Mouse (Mus musculus) heart, postnatal 0 days (tissue): ENCODE measurements around the gene Pgd. TPM values are rescaled to one million over a fixed set of nuclear protein-coding genes. Genes with fewer than 3 reads are reported as not detected.
"Not testable (repeated sequence)": the region's sequence is repeated elsewhere in the genome, so short reads cannot be mapped to it uniquely, and the experiment has no call there.

Experiments used
- ATAC-seq: fragments of 200-750 bp; cut with Nextera tagmentation; 2 replicates; pipeline ENCODE4 v1.8.0; 2017; ENCODE audit warnings: low read depth, moderate number of reproducible peaks, moderate library complexity; ENCODE audit not compliant: insufficient read depth
- DNase-seq: peaks from one replicate; pipeline ENCODE4 v3.0.0-alpha.2; 2016; ENCODE audit warnings: low spot score
- H3K27ac ChIP-seq: fragments of 300-500 bp; sonication (generic); 2 replicates; pipeline ENCODE4 v1.5.1; 2014; ENCODE audit warnings: low read depth, mild to moderate bottlenecking
- H3K27me3 ChIP-seq: fragments of 300-500 bp; sonication (generic); 2 replicates; pipeline ENCODE4 v1.6.1; 2014; ENCODE audit warnings: low read length, mixed read lengths; ENCODE audit not compliant: control insufficient read depth, insufficient read depth
- H3K36me3 ChIP-seq: fragments of 300-500 bp; sonication (generic); replicated peaks from 2 replicates; pipeline ENCODE4 v1.6.1; 2014; ENCODE audit warnings: low read length, mixed read lengths; ENCODE audit not compliant: control insufficient read depth, insufficient read depth
- H3K4me1 ChIP-seq: fragments of 300-500 bp; sonication (generic); 2 replicates; pipeline ENCODE4 v1.6.1; 2014; ENCODE audit warnings: antibody characterized with exemption; ENCODE audit not compliant: control insufficient read depth, insufficient read depth
- H3K4me2 ChIP-seq: fragments of 300-500 bp; sonication (generic); 2 replicates; pipeline ENCODE4 v1.6.1; 2014; ENCODE audit warnings: low read depth, mild to moderate bottlenecking, low read length, moderate library complexity
- H3K4me3 ChIP-seq: fragments of 300-500 bp; sonication (generic); 2 replicates; pipeline ENCODE4 v1.5.1; 2014; ENCODE audit warnings: low read depth, low read length
- H3K9ac ChIP-seq: fragments of 300-500 bp; sonication (generic); replicated peaks from 2 replicates; pipeline ENCODE4 v1.6.1; 2014; ENCODE audit warnings: low read depth, low read length, mixed read lengths
- H3K9me3 ChIP-seq: fragments of 300-500 bp; sonication (generic); replicated peaks from 2 replicates; pipeline ENCODE4 v1.6.1; 2016; ENCODE audit warnings: low read length; ENCODE audit not compliant: control insufficient read depth
- CTCF ChIP-seq: IDR thresholded peaks from 2 replicates; pipeline ENCODE4 v1.5.1; 2016; ENCODE audit warnings: antibody characterized with exemption, control low read depth, low read depth
- EP300 ChIP-seq: IDR thresholded peaks from 2 replicates; pipeline ENCODE4 v1.6.1; 2016; ENCODE audit warnings: antibody characterized with exemption, low read depth
- WGBS: fragments of 180-500 bp; shearing (Covaris S2); extraction: QIAGEN DNeasy Blood & Tissue Kit; methylation state at CpG from one replicate; pipeline ENCODE4 v1.1.7; 2014; 5-methylcytosine and 5-hydroxymethylcytosine counted together
- polyA plus RNA-seq: library from polyadenylated mRNA; unstranded; fragments of >200 nt; fragmentation: Nextera tagmentation; extraction: Ambion mirVana; gene quantifications from 2 replicates; pipeline ENCODE4 v1.2.1, GENCODE M21; 2015
- total RNA-seq: library from RNA; depleted of rRNA; stranded (reverse); fragments of >200 nt; gene quantifications from 2 replicates; pipeline ENCODE4 v1.2.3, GENCODE M21; 2014; ENCODE audit warnings: low replicate concordance

Gene Pgd
- total and polyA plus RNA-seq, 2 experiments from 2014 or later: 27.1 to 49.8 TPM

- 59% methylated on average over 11 of the region's 11 CpGs for WGBS
These were observed 41.0 kb downstream of the Pgd start for GRCm38 (mm10) chr4:149125341-149126114.

GRCm38 (mm10) chr4:149123432-149123831, 43.1 kb downstream of the Pgd start:
- ATAC-seq (no peak), DNase-seq (no peak)
- Histone ChIP-seq H3K4me3 (no peak overlapping the region), H3K27ac (no peak overlapping the region), H3K4me1 (no peaks in the 10 kb centered on the region), H3K9me3 (no peaks in the 10 kb centered on the region), H3K4me2 (no peak overlapping the region), H3K36me3 (peaks cover 7% of the 10 kb centered on the region; the same call in 1 of the 2 replicates), H3K9ac (no peak overlapping the region), H3K27me3 (no peaks in the 10 kb centered on the region)
- WGBS: 70% methylated on average over 5 of the region's 5 CpGs
- TF ChIP-seq EP300 (no peak), CTCF (no peak)

More at GRCm38 (mm10) chr4:149125341-149126114, 41.0 kb downstream of the Pgd start:
- no peak overlapping the region for H3K9ac ChIP-seq
- H3K36me3 ChIP-seq: peaks cover 7% of the 10 kb centered on the region; the same call in 1 of the 2 replicates
- no peaks in the 10 kb centered on the region for H3K4me1 ChIP-seq
- TF ChIP-seq CTCF: no peak
- TF ChIP-seq EP300: no peak
- DNase-seq (no peak), ATAC-seq (no peak)
- no peaks in the 10 kb centered on the region for H3K27me3 ChIP-seq
- no peaks in the 10 kb centered on the region for H3K9me3 ChIP-seq
- H3K27ac ChIP-seq: no peak overlapping the region
- no peak overlapping the region for H3K4me3 ChIP-seq
- H3K4me2 ChIP-seq: no peak overlapping the region

GRCm38 (mm10) chr4:149119978-149120562, 46.5 kb downstream of the Pgd start:
- 77% methylated on average over 12 of the region's 12 CpGs for WGBS
- H3K9ac ChIP-seq, H3K4me3 ChIP-seq: not testable (repeated sequence)

GRCm38 (mm10) chr4:149103875-149104561, 62.6 kb downstream of the Pgd start, which contains the start of gene Dffa:
TSS of gene Dffa (plus strand) at chr4:149104146.
- TF ChIP-seq EP300 (no peak), CTCF (no peak)
- ATAC-seq (peak; percentile 85), DNase-seq (peak; percentile 86)
- Histone ChIP-seq H3K27me3 (no peaks in the 10 kb centered on the region), H3K9me3 (no peaks in the 10 kb centered on the region), H3K36me3 (peaks cover 20% of the 10 kb centered on the region; the same call in 1 of the 2 replicates), H3K9ac (peak within 1 kb of the TSS; percentile 76), H3K27ac (no peak within 1 kb of the TSS), H3K4me2 (peak within 1 kb of the TSS; percentile 89), H3K4me1 (peaks cover 12% of the 10 kb centered on the region), H3K4me3 (peak within 1 kb of the TSS; percentile 60)
- under 1% methylated on average over 35 of the region's 35 CpGs for WGBS

More at GRCm38 (mm10) chr4:149119978-149120562, 46.5 kb downstream of the Pgd start:
- not testable (repeated sequence) for DNase-seq, H3K9me3 ChIP-seq, ATAC-seq, H3K27ac ChIP-seq, H3K4me1 ChIP-seq, H3K4me2 ChIP-seq, H3K27me3 ChIP-seq
- H3K36me3 ChIP-seq: peaks cover 11% of the 10 kb centered on the region

DNA sequence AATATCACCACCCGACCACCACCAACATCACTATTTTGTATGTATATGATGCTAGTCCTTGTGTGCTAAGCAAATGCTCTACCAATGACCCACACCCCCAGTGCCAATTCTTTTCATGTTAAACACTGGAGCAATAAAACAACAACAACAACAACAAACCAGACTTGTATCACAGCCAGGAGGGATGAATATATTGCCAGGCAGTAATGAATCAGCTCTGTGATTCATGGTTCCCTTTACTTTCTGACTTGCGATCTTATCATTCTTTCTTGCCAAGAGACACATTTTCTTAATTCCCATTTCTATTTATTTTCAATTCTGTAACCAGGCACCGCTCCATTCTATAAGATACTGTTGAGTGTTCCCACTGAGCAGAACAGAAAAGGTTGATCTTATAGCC, 65.1 kb downstream of the Pgd start:
- no peak overlapping the region for H3K4me3 ChIP-seq
- WGBS: 76% methylated on average over 3 of the region's 3 CpGs
- H3K9me3 ChIP-seq: no peaks in the 10 kb centered on the region
- DNase-seq (no peak), ATAC-seq (no peak)
- H3K4me2 ChIP-seq: no peak overlapping the region
- no peaks in the 10 kb centered on the region for H3K27me3 ChIP-seq
- no peak overlapping the region for H3K9ac ChIP-seq
- peaks cover 23% of the 10 kb centered on the region for H3K4me1 ChIP-seq
- H3K36me3 ChIP-seq: 0 out of 2 replicates have a peak, but pooled peaks cover under 1% of the 10 kb centered on the region
- no peak for TF ChIP-seq CTCF
- TF ChIP-seq EP300: no peak
- H3K27ac ChIP-seq: no peak overlapping the region

DNA sequence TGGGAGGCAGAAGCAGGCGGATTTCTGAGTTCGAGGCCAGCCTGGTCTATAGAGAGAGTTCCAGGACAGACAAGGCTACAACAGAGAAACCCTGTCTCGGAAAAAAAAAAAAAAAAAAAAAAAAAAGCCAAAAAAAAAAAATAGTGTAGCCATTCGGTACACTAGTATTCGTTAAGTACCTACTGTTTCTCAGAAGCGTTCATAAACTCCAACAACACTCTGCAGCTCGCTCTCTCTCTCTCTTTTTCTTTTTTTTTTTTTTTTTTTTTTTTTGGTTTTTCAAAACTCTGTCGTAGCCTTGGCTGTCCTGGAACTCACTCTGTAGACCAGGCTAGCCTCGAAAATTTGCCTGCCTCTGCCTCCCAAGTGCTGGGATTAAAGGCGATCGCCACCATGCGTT, 66.1 kb downstream of the Pgd start:
- H3K4me1 ChIP-seq: peaks cover 23% of the 10 kb centered on the region
- not testable (repeated sequence) for H3K9ac ChIP-seq, H3K27ac ChIP-seq, ATAC-seq, H3K4me2 ChIP-seq, DNase-seq, H3K4me3 ChIP-seq, H3K36me3 ChIP-seq, H3K27me3 ChIP-seq, H3K9me3 ChIP-seq
- 83% methylated on average over 12 of the region's 12 CpGs for WGBS
